Mouse (Mus musculus): ENCODE data around the gene Mcfd2.
"Not testable (repeated sequence)": the region's sequence is repeated elsewhere in the genome, so short reads cannot be mapped to it uniquely, and the experiment has no call there.

Mcfd2 gene

DNA sequence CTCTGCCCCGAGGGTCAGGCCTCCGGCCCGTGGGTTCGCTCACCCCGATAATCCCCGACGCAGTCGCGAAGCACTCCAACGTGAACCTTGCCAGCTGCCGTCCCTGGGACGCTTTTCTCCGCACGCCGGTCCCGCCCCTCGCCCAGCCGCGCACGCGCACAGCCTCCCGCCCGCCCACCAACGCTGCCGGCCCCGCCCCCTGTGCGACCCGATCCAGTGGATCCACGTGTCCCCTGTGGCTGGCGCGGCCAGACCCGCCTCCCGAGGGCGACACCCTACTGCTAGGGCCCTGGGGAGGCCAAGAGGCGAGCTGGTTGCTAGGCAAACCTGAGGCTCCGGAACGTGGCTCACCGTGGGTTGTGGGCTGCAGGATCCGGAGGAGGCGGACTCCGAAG, at the start of gene Mcfd2:
Mcfd2 (minus strand) TSS at position 144 of the 395 bp plus-strand sequence.
- in situ Hi-C loops (cut with MboI) = no loop called here

DNA sequence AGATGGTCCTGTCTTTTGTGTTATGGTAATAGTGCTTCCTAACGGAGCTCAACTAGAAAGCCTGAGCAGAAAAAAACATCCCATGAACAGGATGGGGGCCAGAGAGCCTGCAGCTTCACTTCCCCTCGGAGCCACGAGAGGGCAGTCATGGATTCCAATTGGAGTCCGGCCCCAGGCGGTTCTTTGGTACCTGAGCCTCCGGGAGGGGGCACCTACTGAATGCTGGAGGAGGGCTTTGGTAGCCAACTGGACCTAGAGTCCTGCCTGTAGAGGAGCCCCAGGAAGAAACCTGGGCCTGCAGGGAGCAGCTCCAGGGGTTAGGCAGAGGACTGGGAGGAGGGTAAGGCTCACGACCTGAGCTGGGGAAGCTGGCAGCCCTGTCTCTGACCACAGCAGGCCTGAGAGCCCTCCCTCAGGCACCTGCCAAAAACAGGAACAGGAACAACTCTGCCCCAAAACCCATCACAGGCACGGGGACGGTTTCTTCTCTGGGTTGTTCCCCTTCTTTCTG, 49.3 kb upstream of the Mcfd2 start:
- in situ Hi-C loops (cut with MboI) = no loop called here

DNA sequence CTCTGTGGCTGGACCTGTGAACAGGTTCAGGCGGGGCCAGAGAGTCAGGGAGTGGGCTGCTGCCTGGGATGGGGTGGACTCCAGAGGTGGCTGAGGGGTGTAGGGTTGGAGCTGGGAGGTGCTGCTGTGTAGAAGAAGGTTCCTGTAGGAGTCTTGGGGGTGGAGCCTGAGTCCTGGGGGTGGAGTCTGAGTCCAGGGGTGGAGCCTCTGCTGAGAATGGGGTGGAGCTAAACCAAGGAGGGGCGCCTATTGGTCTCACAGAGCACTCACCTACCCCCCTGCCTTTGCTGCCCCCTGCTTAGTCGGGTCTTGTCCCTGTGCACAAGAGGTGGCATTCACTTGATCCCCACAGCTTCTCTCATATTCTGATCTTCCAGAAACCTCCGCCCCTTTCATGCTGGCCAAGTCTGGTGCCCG, 48.8 kb upstream of the Mcfd2 start:
- in situ Hi-C loops (cut with MboI) = no loop called here

DNA sequence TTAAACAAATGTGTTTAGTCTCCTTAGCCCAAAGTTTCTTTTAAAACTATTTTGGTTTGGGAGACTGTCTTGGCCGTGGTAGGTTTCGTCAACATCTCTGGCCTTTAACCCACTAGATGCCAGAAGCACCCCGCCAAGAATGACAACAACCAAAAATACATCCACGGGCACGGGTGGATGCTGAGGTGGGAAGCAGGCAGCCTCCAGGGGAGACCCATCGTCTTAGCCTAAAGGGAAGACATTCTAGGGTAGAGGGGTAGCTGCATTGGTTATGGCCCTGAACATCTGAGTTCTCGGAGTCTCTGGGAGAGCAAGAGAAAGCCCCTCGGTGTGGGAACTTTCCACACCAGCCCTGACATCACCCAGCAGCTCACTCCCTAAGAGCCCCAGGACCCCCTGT, 48.4 kb upstream of the Mcfd2 start:
- in situ Hi-C loops (cut with MboI) = no loop called here

DNA sequence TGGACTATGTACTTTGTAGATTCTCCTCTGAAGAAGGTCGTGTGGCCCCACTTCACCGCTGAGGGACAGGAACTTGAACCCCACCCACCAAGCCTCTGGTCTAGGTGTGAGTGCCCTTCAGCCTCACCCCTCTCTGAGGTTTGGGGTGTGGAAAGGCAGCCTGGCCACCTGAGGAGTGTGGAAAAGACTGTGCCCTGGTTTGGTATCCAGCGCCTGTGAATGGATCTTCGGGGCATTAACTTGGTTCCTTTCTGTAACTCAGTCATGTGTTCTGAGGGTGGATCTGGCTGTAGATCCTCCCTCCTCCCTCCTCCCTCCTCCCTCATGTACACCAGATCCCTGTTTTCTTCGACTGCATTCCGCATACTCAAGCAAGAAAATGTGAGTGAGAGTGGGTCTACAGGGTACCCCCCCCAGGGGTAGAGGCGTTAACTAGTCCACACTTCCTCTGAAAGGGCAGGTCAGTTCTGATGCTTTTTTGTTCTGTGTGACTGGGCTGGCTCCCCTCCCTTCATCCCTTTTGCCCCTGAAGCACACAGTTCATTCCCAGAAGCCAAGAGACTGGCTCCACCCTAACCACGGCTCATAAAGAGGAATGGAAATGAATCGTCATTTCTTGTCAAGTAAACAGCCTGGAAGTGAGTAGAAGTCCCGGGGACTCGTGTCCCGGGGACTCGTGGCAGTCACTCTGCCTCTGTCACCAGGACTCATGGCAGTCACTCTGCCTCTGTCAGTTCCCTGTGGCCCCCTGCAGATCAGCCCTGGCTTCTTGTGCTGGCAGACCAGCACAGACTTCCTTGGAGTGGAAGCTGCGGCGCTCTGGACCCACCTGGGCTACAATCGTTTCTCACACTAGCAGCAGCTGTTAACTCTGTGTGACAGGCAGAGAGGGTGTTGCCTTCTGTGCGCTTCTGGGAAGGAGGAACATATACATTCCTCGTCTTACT, 47.5 kb upstream of the Mcfd2 start:
- in situ Hi-C loops (cut with MboI) = no loop called here

DNA sequence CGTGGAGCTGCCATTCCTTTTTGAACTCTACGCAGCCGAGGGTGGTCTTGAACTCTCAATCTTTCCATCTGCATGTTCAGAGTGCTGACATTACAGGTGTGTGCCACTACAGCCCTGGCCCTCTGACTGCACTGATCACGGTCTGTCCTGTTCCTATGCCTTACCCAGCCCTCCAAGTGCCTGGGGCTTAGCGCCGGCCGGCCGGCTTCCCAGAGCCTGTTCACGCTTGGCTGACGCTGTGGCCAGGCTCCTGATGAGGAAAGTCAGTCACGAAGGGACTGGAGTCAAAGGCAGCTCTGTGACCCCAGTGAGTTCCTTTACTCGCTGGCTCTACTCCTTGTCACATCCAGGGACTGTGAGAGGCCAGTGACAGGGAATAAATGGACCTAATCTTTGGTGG, 46.6 kb upstream of the Mcfd2 start:
- in situ Hi-C loops (cut with MboI) = no loop called here

DNA sequence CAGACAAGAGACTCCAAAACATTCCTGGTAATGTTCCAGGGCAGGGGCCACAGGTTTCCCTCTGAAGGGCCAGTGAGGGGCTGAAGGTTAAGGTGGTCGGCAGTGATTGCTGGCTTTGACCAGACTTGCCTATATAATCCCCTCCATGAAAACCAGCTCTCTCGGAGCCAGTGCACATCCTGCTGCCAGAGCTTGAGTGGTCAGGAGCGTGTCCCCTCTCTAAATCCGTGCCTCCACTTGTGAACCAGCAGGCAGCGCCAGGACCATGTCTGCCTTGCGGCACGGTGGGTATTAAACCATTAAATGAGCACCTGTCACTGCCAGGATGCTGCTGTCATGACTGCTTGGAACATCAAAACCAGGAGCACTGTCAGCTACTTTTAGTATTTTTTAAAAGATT, 44.8 kb upstream of the Mcfd2 start:
- in situ Hi-C loops (cut with MboI) = no loop called here

DNA sequence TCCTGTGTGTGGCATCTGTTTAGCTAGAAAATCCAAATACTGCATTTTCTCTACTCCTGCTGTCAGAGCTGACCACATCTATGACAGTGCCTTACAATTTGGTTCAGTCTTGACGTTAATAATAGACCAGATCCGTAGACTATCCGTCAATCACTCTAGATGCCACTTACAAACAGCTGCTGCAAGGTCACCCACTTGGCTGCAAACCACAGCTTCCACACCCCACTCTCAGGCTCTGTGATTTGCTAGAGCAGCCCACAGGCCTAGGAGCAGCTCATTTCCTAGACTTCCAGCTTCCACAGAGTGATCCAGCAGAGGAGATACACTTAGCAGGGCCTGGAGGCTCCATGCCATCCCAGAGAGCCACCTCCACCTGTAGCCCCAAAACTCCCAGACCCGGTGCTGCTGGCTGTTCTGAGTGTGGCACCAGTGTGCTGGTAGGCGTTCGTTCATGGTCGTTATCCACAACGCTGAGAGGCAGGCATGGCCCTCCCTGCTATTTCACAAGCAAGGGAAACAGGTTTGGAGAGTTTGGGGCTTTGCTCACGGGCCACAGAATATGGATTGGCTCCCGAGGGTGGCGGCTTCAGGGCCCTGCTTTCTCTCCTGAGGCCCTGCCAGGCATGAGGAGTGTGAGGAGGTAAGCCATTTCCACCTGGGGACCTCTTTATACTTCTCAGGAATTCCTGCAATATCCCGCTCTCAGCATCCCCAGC, 43.5 kb upstream of the Mcfd2 start:
- in situ Hi-C loops (cut with MboI) = no loop called here

DNA sequence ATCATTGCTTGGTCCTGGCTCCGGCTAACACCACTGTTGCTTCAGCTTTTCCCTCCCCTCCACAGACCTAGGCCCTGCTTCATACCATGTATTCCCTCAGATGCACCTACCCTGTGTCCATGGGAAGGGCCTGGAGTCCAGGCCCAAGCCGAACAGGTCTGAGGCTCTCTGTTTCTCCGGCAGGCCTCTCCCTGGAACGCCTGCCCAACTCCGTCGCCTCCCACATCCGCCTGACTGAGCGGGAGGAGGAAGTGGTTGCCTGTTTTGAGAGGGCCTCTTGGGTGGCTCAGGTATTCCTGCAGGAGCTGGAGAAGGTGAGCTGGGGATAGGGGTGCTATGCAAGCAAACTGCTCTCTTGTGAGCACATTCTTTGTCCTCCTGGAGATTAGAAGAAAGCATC, 41.0 kb upstream of the Mcfd2 start:
- in situ Hi-C loops (cut with MboI) = no loop called here

DNA sequence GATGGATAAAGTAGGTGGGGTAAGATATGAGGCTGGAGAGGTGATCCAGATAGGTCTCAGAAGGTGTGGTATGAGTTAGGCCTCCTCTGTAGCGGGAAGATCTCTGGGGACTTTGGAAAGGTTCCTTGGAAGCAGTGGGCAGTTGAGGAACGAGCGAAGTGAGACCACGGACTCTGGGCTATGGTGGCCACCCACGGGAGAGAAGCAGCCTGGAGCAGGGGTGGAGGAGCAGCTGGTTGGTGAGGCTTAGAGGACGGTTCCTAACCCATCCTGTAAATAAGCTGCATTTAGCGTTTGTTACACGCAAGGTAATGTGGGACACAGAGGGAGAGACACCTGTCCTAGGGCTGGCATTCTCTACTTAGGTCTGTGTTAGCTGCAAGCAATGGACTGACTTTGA, 39.3 kb upstream of the Mcfd2 start:
- in situ Hi-C loops (cut with MboI) = no loop called here

DNA sequence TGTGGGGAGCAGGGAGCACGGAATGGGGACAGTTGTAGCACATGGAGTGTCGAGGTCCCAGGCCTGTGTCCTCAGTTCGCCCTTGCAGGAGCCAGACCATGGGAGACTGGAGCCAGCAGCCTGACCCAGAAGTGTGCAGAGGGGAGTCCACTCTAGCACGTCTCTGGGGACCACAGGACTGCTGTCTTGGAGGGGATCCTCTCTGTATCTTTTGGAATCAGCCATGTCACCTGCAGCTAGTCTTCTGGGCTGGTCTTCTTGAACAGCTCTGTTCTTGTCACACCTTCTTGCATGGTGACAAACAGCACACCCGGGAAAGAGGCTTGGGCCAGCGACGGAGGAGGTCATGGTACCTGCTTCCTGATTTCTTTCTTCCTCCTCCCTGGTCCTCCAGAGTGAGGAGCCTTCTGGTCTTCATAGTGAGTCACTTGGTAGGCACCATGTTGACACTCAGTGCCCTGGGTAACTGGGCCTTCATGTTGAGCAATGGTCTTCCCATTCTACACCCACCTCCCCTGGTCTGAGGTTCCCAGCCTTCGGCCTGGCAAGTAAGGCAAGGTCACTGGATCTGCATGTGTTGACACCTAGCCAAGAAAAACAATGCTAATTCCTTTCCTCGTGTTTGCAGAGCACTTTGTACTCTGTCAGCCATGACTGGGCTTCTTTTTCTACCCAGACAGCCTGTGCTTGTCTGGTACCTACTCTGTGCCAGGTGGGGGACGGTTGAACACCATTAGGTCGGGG, 38.6 kb upstream of the Mcfd2 start:
- in situ Hi-C loops (cut with MboI) = no loop called here

DNA sequence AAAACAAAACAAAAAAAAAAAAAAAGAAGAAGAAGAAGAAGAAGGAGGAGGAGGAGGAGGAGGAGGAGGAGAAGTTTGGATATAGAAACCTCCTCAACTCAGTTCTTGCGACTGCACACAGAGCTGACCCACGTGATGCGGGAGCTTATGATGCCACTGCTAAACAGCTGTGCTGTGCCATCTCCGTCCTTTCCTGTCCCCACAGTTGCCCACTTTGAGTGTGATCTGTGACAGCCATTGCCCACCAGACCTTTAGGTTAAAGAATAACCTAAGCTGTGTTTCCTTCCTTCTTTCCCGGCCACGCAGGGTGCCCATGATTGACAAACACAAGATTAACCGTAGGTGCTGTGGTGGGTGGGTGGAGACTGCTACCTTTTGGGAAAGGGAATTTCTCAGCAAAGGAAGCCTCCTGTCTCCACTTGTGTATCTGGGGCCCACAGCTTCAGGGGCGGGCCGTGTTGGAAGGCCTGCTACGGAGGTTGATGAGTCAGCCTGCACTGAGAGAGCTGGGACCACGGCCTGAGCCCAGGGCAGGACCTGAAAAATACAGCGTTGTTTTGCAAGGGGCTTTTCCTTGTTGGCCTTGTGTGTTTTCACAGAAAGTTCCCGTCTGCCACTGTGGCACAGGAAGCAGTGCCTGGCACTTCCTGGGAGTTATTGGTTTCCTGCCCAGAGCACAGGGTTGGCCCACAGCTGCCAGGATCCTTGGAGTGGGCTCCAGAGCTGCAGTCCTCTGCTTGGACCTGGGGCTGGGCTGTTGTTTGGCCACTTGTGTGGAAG, 36.5 kb upstream of the Mcfd2 start:
- in situ Hi-C loops (cut with MboI) = no loop called here

DNA sequence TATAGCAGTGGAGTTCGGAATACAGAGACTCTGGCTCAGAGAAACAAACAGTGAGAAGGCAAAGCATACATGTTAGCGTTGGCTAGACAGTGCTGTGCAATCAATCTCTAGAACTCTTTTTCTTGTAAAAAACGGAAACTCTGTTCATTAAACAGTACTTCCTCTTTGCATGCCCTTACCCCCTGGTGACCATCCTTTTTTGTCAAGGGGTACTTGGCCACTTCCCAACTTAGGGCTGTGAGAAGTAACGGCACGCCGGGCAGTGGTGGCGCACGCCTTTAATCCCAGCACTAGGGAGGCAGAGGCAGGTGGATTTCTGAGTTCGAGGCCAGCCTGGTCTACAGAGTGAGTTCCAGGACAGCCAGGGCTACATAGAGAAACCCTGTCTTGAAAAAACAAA, 35.9 kb upstream of the Mcfd2 start:
- in situ Hi-C loops (cut with MboI) = not testable (repeated sequence)

DNA sequence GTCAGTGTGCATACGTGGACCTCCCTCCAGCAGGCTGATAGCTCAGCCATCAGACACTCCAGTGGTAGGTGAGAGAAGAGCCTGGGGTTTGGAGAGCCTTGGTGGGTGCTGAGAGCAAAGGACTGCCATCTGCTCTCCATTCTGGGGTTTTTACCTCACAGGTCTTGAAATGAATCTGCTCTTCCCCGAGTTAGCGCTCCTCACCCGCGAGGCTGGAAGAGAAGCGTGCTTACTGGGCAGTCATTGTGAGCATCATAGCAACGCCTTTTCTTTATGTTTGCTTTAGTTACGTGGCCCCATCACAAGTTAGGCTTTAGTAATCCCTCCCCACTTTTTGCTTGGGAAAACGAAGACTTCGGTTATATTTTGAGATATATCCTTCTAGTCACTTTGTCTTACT, 34.6 kb upstream of the Mcfd2 start:
- in situ Hi-C loops (cut with MboI) = no loop called here

DNA sequence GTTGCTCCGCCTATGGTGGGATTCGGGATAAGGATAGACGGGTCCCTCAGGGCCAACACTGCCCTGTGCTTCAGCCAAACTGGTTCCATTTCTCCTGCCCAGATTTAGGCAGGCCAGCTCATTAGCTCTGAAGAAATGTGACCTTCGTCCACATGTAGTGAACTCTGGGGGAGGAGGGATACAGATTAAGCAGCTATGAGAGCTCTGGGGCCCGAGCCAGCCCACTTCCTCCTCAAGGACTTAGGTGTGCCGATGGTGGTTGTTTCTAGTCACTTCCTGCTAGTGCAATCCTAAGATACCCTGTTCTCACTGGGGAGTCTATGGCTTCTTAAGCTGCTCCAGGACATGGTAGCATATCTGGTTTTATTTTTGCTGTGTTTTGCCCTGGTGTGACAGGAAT, 33.2 kb upstream of the Mcfd2 start:
- in situ Hi-C loops (cut with MboI) = no loop called here

DNA sequence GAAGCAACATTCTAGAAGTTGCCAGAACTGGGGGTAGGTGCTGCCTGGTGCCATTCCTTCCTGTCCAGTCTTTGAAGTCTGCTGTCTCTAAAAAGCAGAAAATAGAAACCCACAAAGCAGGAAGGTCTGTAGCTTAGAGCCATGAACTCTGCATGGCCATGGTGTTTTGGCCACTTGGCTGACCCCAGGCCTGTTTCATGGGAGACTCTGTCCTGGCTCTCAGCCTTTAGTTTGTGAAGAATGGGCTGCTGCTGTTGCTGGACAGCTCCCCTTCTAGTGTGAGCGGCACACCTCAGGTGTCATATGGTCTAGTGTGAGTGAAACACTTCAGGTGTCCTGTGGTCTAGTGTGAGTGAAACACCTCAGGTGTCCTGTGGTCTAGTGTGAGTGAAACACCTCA, 31.0 kb upstream of the Mcfd2 start:
- in situ Hi-C loops (cut with MboI) = not testable (repeated sequence)

DNA sequence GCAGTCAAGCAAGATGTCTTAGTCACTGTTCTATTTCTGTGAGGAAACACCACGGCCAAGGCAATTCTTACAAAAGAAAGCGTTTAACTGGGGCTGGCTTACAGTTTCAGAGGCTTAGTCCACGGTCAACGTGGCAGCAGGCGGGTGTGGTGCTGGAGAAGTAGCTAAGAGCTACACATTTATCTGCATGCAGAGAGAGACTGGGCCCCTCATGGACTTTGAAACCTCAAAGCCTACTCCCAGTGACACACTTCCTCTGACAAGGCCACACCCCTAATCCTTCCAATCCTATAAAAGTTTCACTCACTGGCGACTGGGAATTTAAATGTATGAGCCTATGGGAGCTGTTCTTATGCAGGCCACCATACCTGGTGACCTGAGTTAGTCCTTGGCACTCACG, 30.0 kb upstream of the Mcfd2 start:
- in situ Hi-C loops (cut with MboI) = no loop called here

DNA sequence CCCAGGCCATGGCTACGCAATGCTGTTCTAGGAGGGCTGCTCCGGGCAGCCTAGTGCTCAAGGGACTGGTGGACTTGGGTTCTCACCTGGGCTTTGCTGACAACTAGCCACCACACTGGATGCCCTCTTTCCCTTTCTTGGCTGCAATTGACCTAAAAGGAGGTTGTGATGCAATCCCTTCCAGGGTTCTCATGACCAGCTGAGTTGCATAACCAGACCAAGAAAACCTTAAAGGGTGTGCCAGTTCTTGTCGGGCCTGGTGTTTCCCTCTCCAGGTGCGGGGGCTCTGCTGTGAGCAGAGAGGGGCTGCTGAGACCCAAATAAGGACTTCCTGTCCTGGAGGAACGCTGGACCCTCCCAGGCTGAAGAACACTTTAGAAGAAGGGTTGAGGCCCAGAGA, 27.4 kb upstream of the Mcfd2 start:
- in situ Hi-C loops (cut with MboI) = no loop called here

DNA sequence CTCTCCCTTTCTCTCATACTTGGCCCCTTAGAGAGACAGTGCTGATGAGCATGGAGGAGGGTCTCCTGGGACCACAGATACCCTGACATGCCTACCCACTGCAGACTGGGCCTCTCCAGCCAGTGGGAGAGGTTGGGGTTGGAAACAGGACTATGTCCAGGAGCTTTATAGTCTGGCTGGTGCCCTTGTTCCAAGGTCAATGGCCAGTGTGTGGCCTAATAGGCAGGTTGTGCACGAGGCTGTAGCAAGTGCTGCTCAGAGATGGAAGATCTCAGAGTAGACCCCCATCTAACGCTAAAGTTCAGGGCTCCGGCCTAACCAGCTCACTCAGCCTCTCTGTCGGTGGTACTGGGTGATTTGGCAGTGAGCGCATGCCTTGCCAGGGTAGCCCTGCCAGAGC, 26.0 kb upstream of the Mcfd2 start:
- in situ Hi-C loops (cut with MboI) = no loop called here

DNA sequence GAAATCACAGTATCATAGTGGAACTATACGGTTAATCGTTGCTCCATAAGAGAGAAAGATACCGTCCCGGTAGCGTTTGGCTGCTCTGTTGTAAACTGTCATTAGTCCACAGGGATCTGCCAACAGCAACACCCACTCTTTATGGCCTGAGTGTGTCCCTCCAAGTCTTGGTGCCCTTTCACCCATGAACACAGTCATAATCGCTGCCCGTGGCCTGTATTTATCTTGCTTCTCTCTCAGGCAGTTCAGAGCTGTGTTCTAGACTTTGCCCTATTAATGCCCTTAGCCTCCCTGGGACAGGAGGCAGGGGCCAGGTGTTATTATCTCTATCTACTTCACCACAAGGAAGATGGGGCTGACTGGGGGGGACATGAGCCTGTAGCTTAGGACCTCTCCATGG, 25.3 kb upstream of the Mcfd2 start:
- in situ Hi-C loops (cut with MboI) = no loop called here

DNA sequence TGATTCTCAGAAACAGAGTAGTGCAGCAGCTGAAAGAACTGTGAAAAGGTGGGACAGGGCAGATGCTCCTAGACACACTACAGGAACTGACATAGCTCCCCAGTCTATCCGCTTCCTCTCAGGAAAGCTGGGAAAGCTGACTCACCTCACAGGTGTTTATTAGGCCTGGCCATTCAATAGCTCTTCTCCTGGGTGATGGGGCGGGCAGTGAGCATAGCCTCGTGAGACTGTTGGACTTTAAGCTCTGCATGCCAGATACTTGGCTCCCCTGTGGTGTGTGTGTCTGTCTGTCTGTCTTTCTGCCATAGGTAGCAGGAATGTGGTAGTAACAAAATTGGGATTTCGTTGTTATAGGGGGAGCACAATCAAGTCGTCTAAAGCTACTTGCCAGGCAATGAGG, 23.6 kb upstream of the Mcfd2 start:
- in situ Hi-C loops (cut with MboI) = no loop called here

DNA sequence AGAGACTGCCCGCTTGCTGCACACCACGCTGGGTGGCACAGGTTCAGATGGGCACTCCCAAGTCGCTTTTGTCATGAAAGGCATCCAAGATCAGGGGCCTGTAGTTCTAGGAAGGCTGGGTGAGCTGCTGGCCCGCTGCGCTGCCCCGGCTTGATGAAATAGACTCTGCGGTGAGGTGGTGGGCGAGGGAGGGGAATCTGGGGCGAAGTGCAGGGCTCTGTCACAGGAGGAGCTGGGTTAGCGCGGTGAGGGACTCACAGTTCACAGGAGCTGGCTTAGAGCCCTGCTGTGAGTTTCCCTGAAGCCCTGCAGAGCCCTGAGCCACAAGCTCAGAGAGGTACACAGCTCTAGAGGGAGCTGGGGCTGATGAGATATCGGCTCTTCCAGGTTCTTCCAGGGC, 22.4 kb upstream of the Mcfd2 start:
- in situ Hi-C loops (cut with MboI) = no loop called here
